Mouse (Mus musculus) hindbrain, embryonic 16.5 days (tissue): ENCODE results near the gene Zfp719. TPM values are rescaled to one million over a fixed set of nuclear protein-coding genes. Genes with fewer than 3 reads are reported as not detected.

Experiments
- ATAC-seq: fragments of 200-750 bp; cut with Nextera tagmentation; 2 replicates; pipeline ENCODE4 v1.8.0; 2017; ENCODE audit warnings: moderate TSS enrichment, moderate library complexity
- H3K27ac ChIP-seq: fragments of 300-500 bp; sonication (generic); 2 replicates; pipeline ENCODE4 v1.5.1; 2014; ENCODE audit warnings: low read depth, mild to moderate bottlenecking, control low read depth, low read length, moderate library complexity
- H3K27me3 ChIP-seq: fragments of 300-500 bp; sonication (generic); replicated peaks from 2 replicates; pipeline ENCODE4 v1.6.1; 2014; ENCODE audit warnings: low read length; ENCODE audit not compliant: control insufficient read depth, insufficient read depth
- H3K36me3 ChIP-seq: fragments of 300-500 bp; sonication (generic); 2 replicates; pipeline ENCODE4 v1.6.1; 2014; ENCODE audit warnings: mild to moderate bottlenecking, low read length, moderate library complexity, mixed read lengths; ENCODE audit not compliant: control insufficient read depth, insufficient read depth
- H3K4me1 ChIP-seq: fragments of 300-500 bp; sonication (generic); 2 replicates; pipeline ENCODE4 v1.6.1; 2014; ENCODE audit warnings: low read depth, low read length; ENCODE audit not compliant: control insufficient read depth, insufficient read depth
- H3K4me2 ChIP-seq: fragments of 300-500 bp; sonication (generic); 2 replicates; pipeline ENCODE4 v1.6.1; 2014; ENCODE audit warnings: mild to moderate bottlenecking, low read length, control low read depth, moderate library complexity
- H3K4me3 ChIP-seq: fragments of 300-500 bp; sonication (generic); 2 replicates; pipeline ENCODE4 v1.5.1; 2014; ENCODE audit warnings: mild to moderate bottlenecking, low read length, control low read depth, moderate library complexity
- H3K9ac ChIP-seq: fragments of 300-500 bp; sonication (generic); 2 replicates; pipeline ENCODE4 v1.6.1; 2014; ENCODE audit warnings: low read depth, mild to moderate bottlenecking, control low read depth, low read length, moderate library complexity
- H3K9me3 ChIP-seq: fragments of 300-500 bp; sonication (generic); 2 replicates; pipeline ENCODE4 v1.6.1; 2014; ENCODE audit warnings: mild to moderate bottlenecking, low read length, moderate library complexity; ENCODE audit not compliant: control insufficient read depth
- WGBS: fragments of 180-500 bp; shearing (Covaris S2); extraction: QIAGEN DNeasy Blood & Tissue Kit; methylation state at CpG from one replicate; pipeline ENCODE4 v1.1.7; 2014; 5-methylcytosine and 5-hydroxymethylcytosine counted together
- polyA plus RNA-seq: library from polyadenylated mRNA; unstranded; fragments of >200 nt; fragmentation: Nextera tagmentation; extraction: Ambion mirVana; gene quantifications from 2 replicates; pipeline ENCODE4 v1.2.1, GENCODE M21; 2015

The Zfp719 gene
- polyA plus RNA-seq, 1 experiment from 2014 or later = 14.4 TPM

GRCm38 (mm10) chr7:43625065-43625464 lies 45.7 kb downstream of the Zfp719 start:
- no peaks in the 10 kb centered on the region for H3K36me3 ChIP-seq
- no peak overlapping the region for H3K27ac ChIP-seq
- no peak overlapping the region for H3K4me2 ChIP-seq
- H3K9ac ChIP-seq = no peak overlapping the region
- 59% methylated on average over 3 of the region's 3 CpGs for WGBS
- no peaks in the 10 kb centered on the region for H3K27me3 ChIP-seq
- ATAC-seq = no peak
- no peak overlapping the region for H3K4me3 ChIP-seq
- H3K9me3 ChIP-seq = no peaks in the 10 kb centered on the region
- H3K4me1 ChIP-seq = 0 out of 2 replicates have a peak, but pooled peaks cover 2% of the 10 kb centered on the region

DNA sequence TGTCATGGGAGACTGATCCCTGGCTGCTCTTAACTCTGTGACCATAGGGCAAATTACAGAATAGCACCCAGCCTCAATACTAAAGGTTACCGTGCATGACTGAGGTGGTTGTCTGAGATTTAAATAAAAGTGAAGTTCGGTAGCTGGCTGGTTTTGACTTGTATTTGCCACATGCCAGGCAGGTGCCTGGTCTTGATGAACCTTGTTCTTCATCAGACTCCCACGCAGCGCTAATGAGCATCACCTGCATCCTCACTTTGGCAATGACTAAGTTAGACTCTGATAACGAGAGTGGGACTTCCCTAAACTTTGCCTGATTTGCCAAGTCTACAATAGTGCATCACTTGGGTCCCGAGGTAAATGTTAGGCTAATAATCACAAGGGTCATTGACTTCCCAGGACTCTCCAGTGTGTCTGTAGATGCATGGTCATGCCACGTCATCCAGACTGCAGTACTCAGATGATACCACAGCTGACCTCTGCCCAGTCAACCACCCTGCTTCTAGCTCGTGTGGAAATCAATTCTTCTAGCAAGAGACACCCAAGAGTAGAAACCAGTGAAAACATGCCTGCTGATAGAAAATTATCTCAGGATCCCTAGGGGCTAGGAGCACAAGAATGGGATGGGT lies 46.5 kb downstream of the Zfp719 start:
- no peaks in the 10 kb centered on the region for H3K36me3 ChIP-seq
- WGBS = 79% methylated on average over 8 of the region's 8 CpGs
- ATAC-seq = no peak

DNA sequence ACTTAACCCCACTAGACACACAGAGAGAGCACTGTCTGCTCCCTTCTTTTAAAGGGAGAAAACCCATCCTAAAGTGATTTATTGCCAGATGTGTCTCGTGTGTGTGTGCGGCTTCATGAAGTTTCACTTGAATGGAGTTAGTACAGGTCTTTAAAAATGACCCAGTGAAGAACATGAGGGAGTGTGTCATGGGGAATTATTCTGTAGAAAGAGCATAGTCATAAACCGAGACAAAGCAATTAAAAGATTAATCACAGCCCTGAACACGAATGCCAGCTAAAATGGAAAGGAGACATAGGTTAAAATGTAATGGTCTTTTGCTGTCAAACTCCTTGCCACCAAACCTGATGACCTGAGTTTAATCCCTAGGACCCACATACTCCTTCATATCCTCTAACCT lies 54.5 kb downstream of the Zfp719 start:
- Histone ChIP-seq H3K36me3 (no peaks in the 10 kb centered on the region), H3K27me3 (no peaks in the 10 kb centered on the region), H3K4me1 (no peaks in the 10 kb centered on the region), H3K27ac (no peak overlapping the region), H3K4me3 (no peak overlapping the region), H3K9ac (no peak overlapping the region), H3K9me3 (no peaks in the 10 kb centered on the region), H3K4me2 (no peak overlapping the region)
- WGBS = 71% methylated on average over 4 of the region's 4 CpGs
- no peak for ATAC-seq

More for the DNA sequence above, 46.5 kb downstream of the Zfp719 start:
- Histone ChIP-seq H3K27me3 (no peaks in the 10 kb centered on the region), H3K9me3 (no peaks in the 10 kb centered on the region), H3K4me2 (no peak overlapping the region), H3K9ac (no peak overlapping the region), H3K4me1 (0 out of 2 replicates have a peak, but pooled peaks cover 2% of the 10 kb centered on the region), H3K27ac (no peak overlapping the region), H3K4me3 (no peak overlapping the region)

DNA sequence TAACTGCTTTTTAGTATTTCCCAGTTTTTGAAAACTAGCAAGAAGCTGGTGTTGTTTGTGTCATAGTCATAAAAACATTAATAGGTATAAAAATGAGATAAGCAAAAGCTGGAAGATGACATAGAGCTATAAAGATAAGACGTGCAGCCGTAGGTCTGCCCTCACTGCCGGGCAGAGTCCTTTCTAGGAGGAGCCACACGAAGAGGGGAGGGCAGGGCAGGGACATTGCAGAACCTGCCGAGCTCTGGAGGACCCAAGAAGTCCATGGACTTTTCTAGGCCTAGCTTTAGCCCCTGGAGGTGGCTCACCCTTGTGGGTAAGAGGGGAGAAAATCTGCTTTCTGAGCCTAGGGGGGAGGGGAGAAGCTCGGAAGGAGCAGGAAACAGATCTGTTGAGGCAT lies 55.1 kb downstream of the Zfp719 start, which contains the start of gene Ceacam18:
TSS of gene Ceacam18 (plus strand) at position 208 of the 400 bp plus-strand sequence.
- Histone ChIP-seq H3K9me3 (no peaks in the 10 kb centered on the region), H3K4me1 (no peaks in the 10 kb centered on the region), H3K4me3 (no peak within 1 kb of the TSS), H3K27me3 (no peaks in the 10 kb centered on the region), H3K27ac (no peak within 1 kb of the TSS), H3K4me2 (no peak within 1 kb of the TSS), H3K9ac (no peak within 1 kb of the TSS), H3K36me3 (no peaks in the 10 kb centered on the region)
- 82% methylated on average over 6 of the region's 6 CpGs for WGBS
- no peak for ATAC-seq

DNA sequence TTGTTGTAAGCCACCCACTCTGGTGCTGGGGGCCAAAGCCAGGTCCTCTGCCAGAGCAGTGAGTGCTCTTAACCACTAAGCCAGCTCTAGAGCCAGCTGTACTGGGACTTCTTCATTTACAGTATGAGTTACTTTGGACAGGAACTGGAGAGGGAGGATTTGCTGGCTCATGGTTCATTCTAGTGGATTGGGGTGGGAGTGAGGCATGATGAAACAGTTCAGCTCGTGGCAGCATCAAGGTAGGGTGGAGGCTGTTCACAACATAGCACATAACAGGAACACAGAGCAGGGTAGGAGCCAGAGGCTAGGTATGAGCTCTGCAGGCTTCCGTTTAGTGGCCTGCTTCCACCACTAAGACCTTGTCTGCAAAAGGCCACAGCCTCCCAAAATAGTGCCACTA lies 56.8 kb downstream of the Zfp719 start:
- Histone ChIP-seq H3K9me3 (no peaks in the 10 kb centered on the region), H3K27ac (no peak overlapping the region), H3K4me3 (no peak overlapping the region), H3K36me3 (no peaks in the 10 kb centered on the region), H3K4me2 (no peak overlapping the region), H3K27me3 (no peaks in the 10 kb centered on the region), H3K4me1 (no peaks in the 10 kb centered on the region), H3K9ac (no peak overlapping the region)
- no peak for ATAC-seq
- 80% methylated on average over 2 of the region's 2 CpGs for WGBS

- Histone ChIP-seq H3K4me3 (no peak overlapping the region), H3K9me3 (no peaks in the 10 kb centered on the region), H3K4me1 (no peaks in the 10 kb centered on the region), H3K9ac (no peak overlapping the region), H3K27me3 (no peaks in the 10 kb centered on the region), H3K27ac (no peak overlapping the region), H3K36me3 (no peaks in the 10 kb centered on the region), H3K4me2 (no peak overlapping the region)
- 64% methylated on average over 1 of the region's 1 CpGs for WGBS
- no peak for ATAC-seq
These were observed 57.7 kb downstream of the Zfp719 start for GRCm38 (mm10) chr7:43637118-43637517.

DNA sequence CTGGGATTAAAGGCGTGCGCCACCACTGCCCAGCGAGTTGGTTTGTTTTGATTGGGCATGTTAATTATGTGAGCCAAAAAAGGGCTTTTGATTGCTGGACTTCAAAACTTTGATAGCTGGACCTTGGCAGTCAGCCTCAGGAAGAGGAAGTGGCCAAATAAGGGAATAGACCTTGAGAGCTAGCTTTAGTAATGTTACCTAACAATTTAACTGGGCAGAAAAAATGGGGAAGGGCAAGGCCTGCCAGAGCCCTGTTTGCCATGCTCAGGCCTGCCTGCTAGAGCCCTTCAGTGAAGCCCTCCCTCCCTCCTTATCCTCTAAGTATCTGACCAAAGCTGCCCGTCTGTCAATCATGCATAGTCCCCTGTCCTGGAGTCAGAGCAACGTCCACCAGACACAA lies 63.2 kb downstream of the Zfp719 start:
- Histone ChIP-seq H3K4me1 (no peaks in the 10 kb centered on the region), H3K27me3 (no peaks in the 10 kb centered on the region), H3K36me3 (no peaks in the 10 kb centered on the region), H3K9ac (no peak overlapping the region), H3K27ac (no peak overlapping the region), H3K4me2 (no peak overlapping the region), H3K4me3 (no peak overlapping the region), H3K9me3 (no peaks in the 10 kb centered on the region)
- ATAC-seq = no peak
- 82% methylated on average over 5 of the region's 5 CpGs for WGBS

Other genes starting within 250 kb of the Zfp719 start
- gene Siglecf, start 228.3 kb upstream of the Zfp719 start, polyA plus RNA-seq = 0.20 and 0.35 TPM in 2 replicates
- not detected in 2 replicates for gene Siglecg, start 171.4 kb upstream of the Zfp719 start, polyA plus RNA-seq
- gene Lim2, start 151.9 kb upstream of the Zfp719 start, polyA plus RNA-seq = not detected in 2 replicates
- gene Nkg7, start 142.5 kb upstream of the Zfp719 start, polyA plus RNA-seq = 0.45 TPM in 2 replicates
- not detected in 2 replicates for gene Cldnd2, start 138.8 kb upstream of the Zfp719 start, polyA plus RNA-seq
- 140 and 142 TPM in 2 replicates for gene Etfb, start 135.5 kb upstream of the Zfp719 start, polyA plus RNA-seq
- 0.49 TPM in 1 of 2 replicates, not detected in the other for gene Gm45233, start 135.5 kb upstream of the Zfp719 start, polyA plus RNA-seq
- gene Vsig10l, start 116.5 kb upstream of the Zfp719 start, polyA plus RNA-seq = 20.4 and 26.1 TPM in 2 replicates
- 9.7 and 12.0 TPM in 2 replicates for gene Iglon5, start 89.5 kb upstream of the Zfp719 start, polyA plus RNA-seq
- gene 4931406B18Rik, start 73.7 kb upstream of the Zfp719 start, polyA plus RNA-seq = 0.07 and 0.11 TPM in 2 replicates
- 1.3 and 1.9 TPM in 2 replicates for gene Cd33, start 35.2 kb upstream of the Zfp719 start, polyA plus RNA-seq
- 6.9 and 7.9 TPM in 2 replicates for gene Zfp658, start 17.4 kb upstream of the Zfp719 start, polyA plus RNA-seq
- 0.45 and 0.46 TPM in 2 replicates for gene Zfp819, start 27.6 kb downstream of the Zfp719 start, polyA plus RNA-seq
- 0.10 TPM in 1 of 2 replicates, not detected in the other for gene Ceacam18, start 55.1 kb downstream of the Zfp719 start, polyA plus RNA-seq
- gene Siglece, start 80.6 kb downstream of the Zfp719 start, polyA plus RNA-seq = 0.31 and 0.41 TPM in 2 replicates
- gene Ctu1, start 92.4 kb downstream of the Zfp719 start, polyA plus RNA-seq = 20.6 and 23.0 TPM in 2 replicates
- not detected in 2 replicates for gene Klk14, start 110.8 kb downstream of the Zfp719 start, polyA plus RNA-seq
- gene Klk13, start 133.0 kb downstream of the Zfp719 start, polyA plus RNA-seq = 0.16 TPM in 2 replicates
- gene Klk12, start 189.3 kb downstream of the Zfp719 start, polyA plus RNA-seq = not detected in 2 replicates
- 0.20 TPM in 1 of 2 replicates, not detected in the other for gene Klk11, start 195.0 kb downstream of the Zfp719 start, polyA plus RNA-seq
- 0.21 and 0.30 TPM in 2 replicates for gene Klk10, start 201.4 kb downstream of the Zfp719 start, polyA plus RNA-seq
- gene Klk9, start 212.3 kb downstream of the Zfp719 start, polyA plus RNA-seq = 0.10 and 0.31 TPM in 2 replicates
- gene Klk8, start 218.0 kb downstream of the Zfp719 start, polyA plus RNA-seq = 11.3 and 13.3 TPM in 2 replicates
- not detected in 2 replicates for gene Klk7, start 231.7 kb downstream of the Zfp719 start, polyA plus RNA-seq
- not detected in 2 replicates for gene Klk6, start 244.9 kb downstream of the Zfp719 start, polyA plus RNA-seq